Mouse (Mus musculus) spleen, postnatal 4 days (tissue): ENCODE results near the gene Elp6.

Experiments used
- DNase-seq, 2 experiments: peaks; one replicate each; pipeline ENCODE4 v3.0.0; 2022; ENCODE audit warnings: low spot score in 2 of 2

Elp6 gene

DNA sequence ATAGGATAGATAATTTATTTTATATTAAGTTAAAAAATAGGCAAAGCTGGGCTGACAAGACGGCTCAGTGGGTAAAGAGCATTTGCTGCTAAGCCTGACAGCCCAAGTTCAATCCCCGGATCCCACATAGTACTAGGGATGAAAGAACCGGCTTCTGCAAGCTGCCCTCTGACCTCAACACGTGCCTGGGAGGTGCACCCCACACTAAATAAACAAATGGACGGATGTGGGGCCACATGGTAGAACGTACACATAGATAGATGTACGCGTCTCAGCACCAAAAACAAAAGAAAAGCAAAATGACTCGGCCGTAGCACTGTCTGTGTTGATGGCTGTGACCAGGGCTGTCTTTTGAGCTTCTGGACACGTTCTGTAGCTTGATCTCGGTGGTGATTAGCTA, 56.3 kb downstream of the Elp6 start:
- no peak for DNase-seq

DNA sequence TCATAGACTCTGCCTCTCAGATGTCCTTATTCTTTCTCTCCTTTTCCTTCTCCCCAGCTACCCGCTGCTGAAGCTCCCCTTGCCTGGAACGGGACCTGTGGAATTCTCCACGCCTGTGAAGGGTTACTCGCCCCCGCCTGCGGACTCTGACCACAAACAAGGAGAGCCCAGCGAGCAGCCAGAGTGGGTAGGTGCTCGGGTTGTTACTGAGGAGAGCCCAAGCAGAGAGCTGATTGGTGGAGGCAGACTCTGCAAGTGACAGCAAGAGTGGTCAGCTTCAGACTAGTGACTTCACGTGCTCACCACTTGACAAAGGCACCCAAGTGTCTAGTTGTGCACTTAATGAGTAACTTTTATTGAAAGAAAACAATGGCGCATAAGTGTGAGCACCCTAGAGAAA, 57.4 kb downstream of the Elp6 start:
- no peak for DNase-seq

DNA sequence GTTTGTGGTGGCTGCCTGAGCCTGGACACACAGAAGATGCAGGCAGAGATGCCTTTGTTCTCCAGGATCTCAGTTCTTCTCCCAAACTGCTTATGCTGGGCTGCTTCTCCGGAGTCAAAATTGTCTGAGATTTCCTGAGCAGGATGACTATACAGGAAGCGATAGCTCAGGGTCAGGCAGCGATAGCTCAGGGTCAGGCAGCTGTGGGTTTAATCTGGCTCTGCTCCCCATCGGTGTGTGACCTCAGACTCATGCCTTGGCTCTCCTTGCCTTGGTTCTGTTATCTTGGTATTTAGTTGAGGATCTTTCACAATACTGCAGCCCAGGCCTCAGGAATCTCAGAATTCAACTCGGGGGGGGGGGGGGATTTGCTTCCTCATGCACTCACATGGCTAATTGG, 61.8 kb downstream of the Elp6 start:
- no peak for DNase-seq

DNA sequence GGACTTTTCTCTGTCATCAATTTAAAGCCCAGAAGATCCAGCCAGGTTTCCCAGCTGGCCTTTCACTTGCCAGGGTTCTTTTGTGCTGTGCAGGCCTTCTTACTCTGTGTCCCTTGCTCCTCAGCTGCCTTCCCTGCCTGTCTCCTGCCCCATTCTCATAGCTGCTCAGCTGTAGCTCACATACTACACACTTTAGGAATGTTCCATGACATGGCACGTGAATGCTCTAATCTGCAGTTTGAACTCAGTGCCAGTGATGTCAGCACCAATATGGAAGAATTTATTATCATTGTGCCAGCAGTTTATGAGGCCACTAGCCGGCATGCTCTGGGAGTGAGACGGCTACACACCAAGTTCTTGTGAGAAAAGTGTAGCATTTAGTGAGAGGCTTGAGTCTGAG, 64.9 kb downstream of the Elp6 start:
- DNase-seq, result no peak
